Mouse (Mus musculus) cerebellum, adult 9-11 months (tissue): ENCODE data around the gene Slc25a31.

Experiments used
- DNase-seq: peaks from one replicate; pipeline ENCODE4 v3.0.0; 2022

Slc25a31 gene

GRCm38 (mm10) chr3:40708655-40709054 lies at the start of gene Slc25a31:
TSS of gene Slc25a31 (plus strand) at chr3:40708855.
- DNase-seq = no peak

GRCm38 (mm10) chr3:40660231-40660630 lies 48.4 kb upstream of the Slc25a31 start:
- DNase-seq = no peak

GRCm38 (mm10) chr3:40666109-40666508 lies 42.5 kb upstream of the Slc25a31 start:
- peak; percentile 65 for DNase-seq

DNA sequence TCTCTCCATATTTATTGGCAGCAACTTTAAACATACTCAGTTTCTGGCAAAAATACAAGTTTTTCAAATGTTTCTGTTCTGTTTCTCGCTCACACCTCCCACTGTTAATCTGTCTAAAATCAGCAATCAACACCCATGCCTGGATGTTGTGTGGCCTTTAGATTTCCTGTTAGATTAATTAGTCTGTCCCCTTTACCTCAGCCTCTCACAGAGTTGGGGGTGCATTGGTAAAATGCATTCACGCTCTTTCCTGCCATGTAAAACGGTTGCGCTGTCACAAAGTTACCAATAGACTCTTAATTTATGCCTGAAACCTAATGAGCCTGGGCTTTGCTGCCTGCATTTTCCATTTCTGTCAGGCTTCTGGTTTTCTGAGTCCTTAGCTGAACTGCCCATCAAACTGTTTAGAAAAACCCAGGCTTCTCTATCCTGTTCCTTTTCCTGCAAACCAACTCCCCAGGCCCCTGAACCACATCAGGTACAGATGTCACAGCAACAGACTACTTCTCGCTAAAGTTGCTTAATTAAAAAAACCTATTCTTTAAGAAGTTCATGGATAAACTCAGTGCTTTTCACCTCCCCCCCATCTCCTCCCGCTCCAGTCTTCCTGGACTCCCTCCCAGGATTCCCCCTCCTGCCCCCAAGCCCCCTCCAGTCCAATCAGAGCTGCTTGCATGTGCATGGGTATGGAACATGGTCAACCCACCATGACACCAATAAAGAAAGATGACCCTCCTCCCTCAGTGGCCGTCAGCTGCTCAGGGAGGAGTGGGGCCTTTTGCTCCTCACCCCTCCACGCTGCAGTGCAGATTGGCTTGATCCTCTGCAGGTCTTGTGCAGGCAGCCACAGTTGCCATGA lies 41.6 kb upstream of the Slc25a31 start:
- no peak for DNase-seq

GRCm38 (mm10) chr3:40668889-40669288 lies 39.8 kb upstream of the Slc25a31 start:
- no peak for DNase-seq

DNA sequence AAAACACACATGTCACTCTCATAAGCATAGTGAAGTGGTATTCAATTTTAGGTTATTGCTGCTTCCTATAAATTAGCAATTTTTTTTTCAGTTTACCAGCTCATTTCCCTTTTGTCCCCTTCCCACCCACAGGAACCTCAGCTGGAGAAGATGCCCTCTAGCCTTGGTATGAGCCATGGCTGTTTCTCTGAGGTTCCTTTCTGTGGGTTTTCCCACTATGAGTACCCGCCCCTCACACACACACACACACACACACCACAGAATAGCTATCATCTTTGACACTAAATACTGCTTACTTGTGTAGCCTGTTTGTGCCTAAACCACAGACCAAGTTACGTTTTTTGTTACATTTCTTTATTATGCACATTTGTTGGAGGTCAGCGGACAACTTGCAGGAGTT lies 39.3 kb upstream of the Slc25a31 start:
- no peak for DNase-seq

GRCm38 (mm10) chr3:40673515-40673914 lies 35.1 kb upstream of the Slc25a31 start:
- DNase-seq = no peak

DNA sequence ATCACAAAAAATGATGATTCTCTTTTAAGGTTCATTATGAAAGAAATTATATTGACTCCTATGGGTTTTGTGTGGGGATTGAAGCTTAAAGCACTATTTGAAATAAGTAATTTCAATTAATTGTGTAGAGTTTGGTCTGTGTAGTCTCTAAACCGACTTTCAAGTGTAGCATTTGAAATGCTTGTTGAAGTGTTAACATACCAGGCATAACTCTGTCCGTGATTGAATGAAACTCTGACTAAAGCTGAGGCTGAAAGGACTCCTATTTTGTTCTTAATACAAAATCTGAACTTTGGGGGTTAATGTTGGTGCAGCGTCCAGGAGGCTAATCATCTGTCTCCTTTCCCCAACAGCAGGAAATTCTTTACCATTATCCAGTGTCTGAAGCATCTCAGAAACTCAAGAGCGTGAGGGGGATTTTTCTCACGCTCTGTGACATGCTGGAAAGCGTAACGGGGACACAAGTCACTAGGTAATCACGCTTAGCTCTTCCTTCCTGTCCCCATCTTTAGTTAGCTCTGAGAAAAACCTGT lies 33.7 kb upstream of the Slc25a31 start:
- DNase-seq = no peak

- no peak for DNase-seq
Observed at GRCm38 (mm10) chr3:40678856-40679255, 29.8 kb upstream of the Slc25a31 start.

DNA sequence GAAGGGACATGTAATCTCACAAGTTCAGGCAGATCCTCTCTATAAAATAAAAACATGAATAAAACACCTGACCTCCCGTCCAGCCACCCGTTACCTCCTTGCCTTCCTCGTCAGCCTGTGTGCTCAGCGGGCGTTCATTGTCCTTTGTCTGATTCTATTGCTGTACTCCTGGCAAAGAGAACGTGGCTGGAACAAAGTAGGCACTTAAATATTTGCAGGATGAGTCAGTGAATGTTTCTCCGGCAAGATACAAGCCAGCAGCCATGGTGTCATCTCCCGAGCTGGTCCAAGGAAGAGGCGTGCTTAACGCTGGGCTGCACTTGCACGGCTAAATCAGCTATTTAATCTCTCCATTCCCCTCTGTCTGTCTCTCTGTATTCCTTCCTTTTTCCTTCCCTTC lies 26.3 kb upstream of the Slc25a31 start:
- DNase-seq = no peak

DNA sequence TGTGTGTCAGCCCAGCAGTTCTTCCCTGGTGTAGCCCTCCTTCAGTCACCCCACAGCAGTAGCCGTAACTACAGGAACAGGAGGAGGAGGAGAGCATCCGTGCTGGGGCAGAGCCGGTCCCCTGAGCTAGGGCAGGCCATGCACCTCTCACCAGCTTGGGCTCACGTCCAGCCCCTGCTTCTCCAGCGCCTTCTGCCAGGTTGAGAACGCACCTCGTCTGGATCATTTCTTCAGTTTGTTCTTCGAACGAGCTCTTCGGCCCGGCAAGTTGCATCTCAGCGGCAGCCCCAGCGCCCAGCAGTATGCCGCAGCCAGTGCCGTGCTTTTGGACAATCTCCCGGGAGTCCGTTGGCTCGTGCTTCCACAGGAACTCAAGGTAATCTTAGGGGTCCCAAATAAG lies 25.5 kb upstream of the Slc25a31 start:
- peak; percentile 52 for DNase-seq

DNA sequence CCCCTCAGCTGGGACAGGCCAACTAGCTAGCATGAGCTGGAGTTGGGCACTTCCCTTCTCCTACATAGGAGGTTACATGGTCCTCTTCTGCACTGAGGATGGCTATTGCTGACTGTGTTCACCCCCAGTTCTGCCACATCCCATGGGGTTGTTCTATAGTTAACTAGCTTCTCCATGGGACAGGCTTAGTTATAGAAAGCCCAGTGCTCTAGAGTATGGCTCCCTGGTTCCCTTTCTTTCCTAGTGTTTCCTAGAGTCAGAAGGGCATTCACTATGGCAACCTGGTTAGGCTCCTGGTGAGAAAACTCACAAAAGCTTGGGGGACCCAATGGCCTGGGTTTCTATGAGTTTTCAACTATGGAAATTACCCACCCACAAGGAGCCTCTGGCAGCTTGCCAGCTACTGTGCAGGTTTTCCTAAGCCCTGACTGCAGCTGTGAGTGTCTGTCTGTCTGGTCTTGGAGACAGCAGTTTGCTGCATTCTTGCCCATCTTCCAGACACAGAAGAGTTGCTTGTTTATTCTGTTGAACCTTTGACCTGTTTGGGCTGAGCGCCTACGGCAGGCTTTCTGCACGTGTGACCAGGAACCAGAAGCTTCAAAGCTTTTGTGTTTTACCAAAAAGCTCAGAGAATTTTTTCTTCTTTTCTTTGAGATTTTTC lies 22.7 kb upstream of the Slc25a31 start:
- no peak for DNase-seq

DNA sequence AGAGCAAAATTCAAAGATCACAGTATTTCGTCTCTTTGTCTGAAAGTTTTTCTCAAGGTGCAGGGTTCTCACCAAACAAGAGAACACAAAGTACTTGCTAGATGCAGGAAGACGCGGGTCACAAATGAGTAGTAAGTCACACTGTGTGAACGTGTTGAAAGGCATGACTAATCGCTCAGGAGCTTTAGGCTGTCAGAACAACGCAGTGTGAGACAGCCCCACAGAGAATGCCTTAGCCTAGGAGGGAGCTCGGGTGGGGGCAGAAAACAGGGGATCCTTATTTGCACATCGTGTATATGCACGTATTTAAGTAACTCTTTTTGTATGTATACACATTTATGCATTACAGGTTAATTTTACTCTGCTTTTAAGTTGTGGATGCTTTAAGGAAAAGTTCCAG lies 21.8 kb upstream of the Slc25a31 start:
- DNase-seq = no peak

DNA sequence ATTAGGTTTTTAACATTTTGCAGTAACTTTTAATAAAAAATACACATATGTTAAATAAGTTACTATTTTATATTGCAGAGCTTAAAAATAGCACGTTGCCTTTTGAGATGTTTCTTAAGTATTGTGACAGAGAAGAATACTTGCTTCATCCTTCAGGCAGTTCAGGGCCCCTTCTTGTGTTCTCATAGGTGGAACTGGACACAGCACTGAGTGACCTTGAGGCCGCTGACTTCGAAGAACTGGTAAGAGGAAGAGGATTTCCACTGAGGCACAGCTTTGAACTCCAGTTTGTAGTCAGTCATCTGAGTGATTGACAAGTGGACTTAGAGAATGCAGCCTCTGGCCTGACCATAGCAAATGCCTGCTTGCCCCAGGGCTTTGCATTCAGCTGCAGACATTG lies 21.1 kb upstream of the Slc25a31 start:
- DNase-seq = no peak

- peak; percentile 66 for DNase-seq
Observed at GRCm38 (mm10) chr3:40691566-40691965, 17.1 kb upstream of the Slc25a31 start.

GRCm38 (mm10) chr3:40693435-40693834 lies 15.2 kb upstream of the Slc25a31 start:
- DNase-seq = no peak

- no peak for DNase-seq
Observed at GRCm38 (mm10) chr3:40693960-40694359, 14.7 kb upstream of the Slc25a31 start.

DNA sequence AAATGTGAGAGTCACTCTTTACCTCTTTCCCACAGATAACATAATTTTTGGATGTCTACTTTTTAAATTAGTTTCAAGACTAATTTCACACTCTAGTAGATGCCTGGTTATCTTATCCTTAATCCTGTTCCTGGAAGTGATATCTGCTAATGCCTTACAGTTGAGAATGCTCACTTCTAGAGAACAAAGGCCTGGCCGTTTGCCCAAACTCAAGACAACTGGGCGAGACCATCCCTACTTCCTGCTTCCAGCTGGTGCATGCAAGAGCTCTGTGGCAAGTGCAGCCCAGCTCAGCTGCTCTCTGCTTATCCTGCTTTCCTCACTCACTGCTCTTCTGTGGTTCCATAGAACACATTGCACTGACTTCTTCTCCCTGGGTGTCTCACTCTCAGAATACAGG lies 14.2 kb upstream of the Slc25a31 start:
- DNase-seq = no peak

DNA sequence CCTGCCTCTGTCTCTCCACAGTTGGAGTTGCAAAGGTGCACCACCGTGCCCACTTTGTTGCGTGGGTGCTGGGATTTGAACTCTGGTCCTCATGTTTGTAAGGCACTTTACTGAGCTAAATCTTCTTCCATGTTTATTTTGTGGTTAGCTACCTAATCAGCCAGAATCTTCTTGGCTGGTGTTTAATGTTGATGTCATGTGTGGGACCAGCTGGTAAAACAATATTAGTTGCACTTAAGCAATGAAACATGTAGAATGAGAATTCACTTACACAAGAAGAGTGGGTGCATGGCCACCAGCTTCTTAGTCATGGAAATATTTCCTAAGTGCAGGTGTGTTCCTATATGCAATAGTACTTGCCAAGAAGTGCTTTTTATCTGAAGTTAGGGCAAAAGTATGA lies 13.5 kb upstream of the Slc25a31 start:
- DNase-seq = no peak

- no peak for DNase-seq
Observed at GRCm38 (mm10) chr3:40698834-40699233, 9.8 kb upstream of the Slc25a31 start.

- DNase-seq = no peak
Observed at GRCm38 (mm10) chr3:40704816-40705430, 3.7 kb upstream of the Slc25a31 start.

DNA sequence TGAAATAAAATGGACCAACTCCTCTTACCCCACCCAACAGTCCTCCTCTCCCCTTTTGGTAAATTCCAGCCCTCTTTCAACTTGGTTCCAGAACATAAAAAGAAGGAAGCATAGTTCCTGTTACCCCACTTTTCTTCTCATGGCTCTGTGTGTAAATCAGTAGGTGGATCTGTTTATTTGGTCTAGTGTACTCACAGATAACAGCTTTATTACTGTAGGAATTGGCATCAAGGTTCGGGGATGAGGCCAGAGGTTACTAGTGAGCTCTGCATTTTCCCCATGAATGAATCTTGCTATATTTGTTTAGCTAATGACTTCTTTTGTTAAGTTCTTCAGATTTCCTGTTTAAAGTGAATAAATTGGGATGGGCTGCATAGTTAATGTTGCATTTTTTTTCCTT lies 7.4 kb downstream of the Slc25a31 start:
- DNase-seq = no peak

DNA sequence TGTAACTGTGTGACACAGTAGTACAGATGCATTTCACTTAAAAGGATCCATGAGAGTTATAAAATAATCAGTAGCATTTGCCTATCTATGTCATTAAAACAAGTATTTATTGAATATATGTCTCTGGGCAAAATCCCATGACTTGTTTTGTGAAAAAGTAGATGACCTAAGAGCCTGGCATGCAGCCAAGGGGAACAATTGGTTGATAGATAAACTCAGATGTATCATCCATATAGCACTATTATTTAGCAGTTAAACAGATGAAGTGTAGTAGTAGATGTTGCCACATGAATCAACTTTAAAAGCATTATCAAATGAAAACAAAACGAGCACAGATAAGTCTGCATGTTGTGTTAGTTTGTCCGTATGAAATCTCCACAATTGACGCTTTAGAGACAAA lies 10.4 kb downstream of the Slc25a31 start:
- no peak for DNase-seq
